Mouse (Mus musculus): ENCODE measurements around the gene Itpr1. TPM values are rescaled to one million over a fixed set of nuclear protein-coding genes. Genes with fewer than 3 reads are reported as not detected.

Gene Itpr1
- polyA plus RNA-seq, 1 experiment = 4.7 TPM

DNA sequence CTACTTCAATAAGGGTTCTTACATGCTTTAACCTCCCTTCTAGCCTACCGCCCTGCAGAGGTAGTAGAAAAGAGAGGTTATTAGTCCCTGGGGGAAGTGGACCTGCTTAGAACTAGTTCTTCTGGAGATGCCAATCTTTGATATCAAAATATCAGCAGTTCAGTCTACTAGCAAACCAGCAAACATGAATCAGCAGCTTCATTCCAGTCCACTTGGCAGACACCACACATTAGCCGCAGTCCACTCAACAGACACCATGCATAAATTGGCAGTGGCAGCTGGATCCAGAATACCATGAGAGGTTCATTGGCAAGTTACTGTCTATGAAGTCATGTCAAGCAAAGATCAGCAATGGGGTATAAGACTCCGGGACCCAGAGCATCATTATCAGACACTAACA, 71.8 kb downstream of the Itpr1 start:
- Histone ChIP-seq H3K27ac (ENCODE audit: insufficient read depth, low read depth, low read length) (no peak overlapping the region), H3K4me3 (ENCODE audit: low read depth, low read length) (no peak overlapping the region), H3K27me3 (ENCODE audit: control insufficient read depth, insufficient read depth, low read length) (no peaks in the 10 kb centered on the region), H3K36me3 (ENCODE audit: control insufficient read depth, insufficient read depth, low read length) (no peaks in the 10 kb centered on the region), H3K4me1 (ENCODE audit: control insufficient read depth, insufficient read depth, insufficient read length, low read length) (no peaks in the 10 kb centered on the region)
- TF ChIP-seq CTCF (IDR thresholded peaks at IDR 0.05; ENCODE audit: extremely low read depth, insufficient read length, insufficient replicate concordance, low read depth, low read length) (no peak), POLR2A (IDR thresholded peaks at IDR 0.05; ENCODE audit: low read depth, low read length) (no peak)
- WGBS = 96% methylated on average over 3 of the region's 3 CpGs

DNA sequence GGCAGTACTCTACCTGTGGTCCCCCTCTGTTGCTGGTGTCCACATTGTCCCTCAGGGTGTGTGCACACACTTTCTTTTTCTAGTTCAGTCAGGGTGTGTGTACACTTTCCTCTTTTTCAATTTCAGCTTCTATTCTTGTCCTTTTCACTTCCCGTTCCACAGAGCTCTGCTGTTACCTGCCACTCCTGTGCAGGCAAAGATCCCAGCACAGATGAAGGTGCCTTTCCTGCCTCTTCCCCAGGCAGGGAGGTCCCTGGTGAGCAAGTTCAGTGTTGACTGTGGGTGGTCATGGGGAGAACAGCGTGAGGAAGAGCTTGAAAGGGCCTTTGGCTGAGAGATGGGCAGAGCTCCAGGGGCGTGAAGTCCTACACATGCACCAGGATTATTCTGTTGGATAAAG, 76.1 kb downstream of the Itpr1 start:
- no peak overlapping the region for H3K27ac ChIP-seq (ENCODE audit: insufficient read depth, low read depth, low read length)
- H3K4me3 ChIP-seq (ENCODE audit: low read depth, low read length) = no peak overlapping the region
- 61% methylated on average over 3 of the region's 3 CpGs for WGBS
- H3K27me3 ChIP-seq (ENCODE audit: control insufficient read depth, insufficient read depth, low read length) = no peaks in the 10 kb centered on the region
- TF ChIP-seq CTCF (IDR thresholded peaks at IDR 0.05; ENCODE audit: extremely low read depth, insufficient read length, insufficient replicate concordance, low read depth, low read length) = no peak
- TF ChIP-seq POLR2A (IDR thresholded peaks at IDR 0.05; ENCODE audit: low read depth, low read length) = no peak
- H3K4me1 ChIP-seq (ENCODE audit: control insufficient read depth, insufficient read depth, insufficient read length, low read length) = no peaks in the 10 kb centered on the region
- H3K36me3 ChIP-seq (ENCODE audit: control insufficient read depth, insufficient read depth, low read length) = no peaks in the 10 kb centered on the region

GRCm38 (mm10) chr6:108290978-108291377, 78.1 kb downstream of the Itpr1 start:
- no peak overlapping the region for H3K4me3 ChIP-seq (ENCODE audit: low read depth, low read length)
- TF ChIP-seq CTCF (IDR thresholded peaks at IDR 0.05; ENCODE audit: extremely low read depth, insufficient read length, insufficient replicate concordance, low read depth, low read length) (no peak), POLR2A (IDR thresholded peaks at IDR 0.05; ENCODE audit: low read depth, low read length) (no peak)
- H3K4me1 ChIP-seq (ENCODE audit: control insufficient read depth, insufficient read depth, insufficient read length, low read length) = no peaks in the 10 kb centered on the region
- no peaks in the 10 kb centered on the region for H3K27me3 ChIP-seq (ENCODE audit: control insufficient read depth, insufficient read depth, low read length)
- 82% methylated on average over 2 of the region's 2 CpGs for WGBS
- H3K27ac ChIP-seq (ENCODE audit: insufficient read depth, low read depth, low read length) = no peak overlapping the region
- no peaks in the 10 kb centered on the region for H3K36me3 ChIP-seq (ENCODE audit: control insufficient read depth, insufficient read depth, low read length)

GRCm38 (mm10) chr6:108291556-108291955, 78.7 kb downstream of the Itpr1 start:
- no peak overlapping the region for H3K4me3 ChIP-seq (ENCODE audit: low read depth, low read length)
- H3K27me3 ChIP-seq (ENCODE audit: control insufficient read depth, insufficient read depth, low read length) = no peaks in the 10 kb centered on the region
- 85% methylated on average over 3 of the region's 3 CpGs for WGBS
- TF ChIP-seq CTCF (IDR thresholded peaks at IDR 0.05; ENCODE audit: extremely low read depth, insufficient read length, insufficient replicate concordance, low read depth, low read length) = no peak
- no peak for TF ChIP-seq POLR2A (IDR thresholded peaks at IDR 0.05; ENCODE audit: low read depth, low read length)
- H3K36me3 ChIP-seq (ENCODE audit: control insufficient read depth, insufficient read depth, low read length) = no peaks in the 10 kb centered on the region
- H3K27ac ChIP-seq (ENCODE audit: insufficient read depth, low read depth, low read length) = no peak overlapping the region
- no peaks in the 10 kb centered on the region for H3K4me1 ChIP-seq (ENCODE audit: control insufficient read depth, insufficient read depth, insufficient read length, low read length)

- TF ChIP-seq CTCF (IDR thresholded peaks at IDR 0.05; ENCODE audit: extremely low read depth, insufficient read length, insufficient replicate concordance, low read depth, low read length) (no peak), POLR2A (IDR thresholded peaks at IDR 0.05; ENCODE audit: low read depth, low read length) (no peak)
- H3K4me3 ChIP-seq (ENCODE audit: low read depth, low read length) = no peak overlapping the region
- H3K27ac ChIP-seq (ENCODE audit: insufficient read depth, low read depth, low read length) = no peak overlapping the region
- WGBS = 87% methylated on average over 5 of the region's 5 CpGs
- no peaks in the 10 kb centered on the region for H3K36me3 ChIP-seq (ENCODE audit: control insufficient read depth, insufficient read depth, low read length)
- no peaks in the 10 kb centered on the region; the same call in 1 of the 2 replicates for H3K4me1 ChIP-seq (ENCODE audit: control insufficient read depth, insufficient read depth, insufficient read length, low read length)
- no peaks in the 10 kb centered on the region for H3K27me3 ChIP-seq (ENCODE audit: control insufficient read depth, insufficient read depth, low read length)
These were observed 89.0 kb downstream of the Itpr1 start for GRCm38 (mm10) chr6:108301856-108302255.

GRCm38 (mm10) chr6:108303619-108304567, 91.0 kb downstream of the Itpr1 start:
- H3K4me1 ChIP-seq (ENCODE audit: control insufficient read depth, insufficient read depth, insufficient read length, low read length) = no peaks in the 10 kb centered on the region; the same call in 1 of the 2 replicates
- TF ChIP-seq POLR2A (IDR thresholded peaks at IDR 0.05; ENCODE audit: low read depth, low read length) (no peak), CTCF (IDR thresholded peaks at IDR 0.05; ENCODE audit: extremely low read depth, insufficient read length, insufficient replicate concordance, low read depth, low read length) (no peak)
- H3K36me3 ChIP-seq (ENCODE audit: control insufficient read depth, insufficient read depth, low read length) = no peaks in the 10 kb centered on the region
- 87% methylated on average over 12 of the region's 12 CpGs for WGBS
- H3K4me3 ChIP-seq (ENCODE audit: low read depth, low read length) = no peak overlapping the region
- H3K27me3 ChIP-seq (ENCODE audit: control insufficient read depth, insufficient read depth, low read length) = no peaks in the 10 kb centered on the region
- H3K27ac ChIP-seq (ENCODE audit: insufficient read depth, low read depth, low read length) = no peak overlapping the region

- no peak for TF ChIP-seq CTCF (IDR thresholded peaks at IDR 0.05; ENCODE audit: extremely low read depth, insufficient read length, insufficient replicate concordance, low read depth, low read length)
- TF ChIP-seq POLR2A (IDR thresholded peaks at IDR 0.05; ENCODE audit: low read depth, low read length) = no peak
- no peaks in the 10 kb centered on the region for H3K27me3 ChIP-seq (ENCODE audit: control insufficient read depth, insufficient read depth, low read length)
- H3K36me3 ChIP-seq (ENCODE audit: control insufficient read depth, insufficient read depth, low read length) = no peaks in the 10 kb centered on the region
- WGBS = 68% methylated on average over 12 of the region's 12 CpGs
- no peak overlapping the region for H3K4me3 ChIP-seq (ENCODE audit: low read depth, low read length)
- H3K4me1 ChIP-seq (ENCODE audit: control insufficient read depth, insufficient read depth, insufficient read length, low read length) = no peaks in the 10 kb centered on the region; the same call in 1 of the 2 replicates
- H3K27ac ChIP-seq (ENCODE audit: insufficient read depth, low read depth, low read length) = no peak overlapping the region
These were observed 92.4 kb downstream of the Itpr1 start for GRCm38 (mm10) chr6:108305171-108305779.
